Mouse (Mus musculus) brown adipose tissue, adult 24 weeks (tissue): Measurements from ENCODE around the gene 1810009A15Rik. TPM values are rescaled to one million over a fixed set of nuclear protein-coding genes. Genes with fewer than 3 reads are reported as not detected.

Experiments used
- H3K27ac ChIP-seq: fragments of 200-500 bp; replicated peaks from 2 replicates; pipeline ENCODE4 v1.5.1; 2012; ENCODE audit warnings: low read depth, mild to moderate bottlenecking, low read length
- H3K4me1 ChIP-seq: fragments of 200-500 bp; 2 replicates; pipeline ENCODE4 v1.6.1; 2012; ENCODE audit warnings: low read length, mixed read lengths; ENCODE audit not compliant: control insufficient read depth, insufficient read depth, insufficient read length
- H3K4me3 ChIP-seq: fragments of 200-500 bp; 2 replicates; pipeline ENCODE4 v1.5.1; 2012; ENCODE audit warnings: low read depth, mild to moderate bottlenecking, low read length, moderate library complexity; ENCODE audit not compliant: insufficient read depth
- polyA plus RNA-seq: library from polyadenylated mRNA; stranded (reverse); fragments of >200 nt; gene quantifications from 2 replicates; pipeline ENCODE4 v1.2.4, GENCODE M21; 2012; ENCODE audit not compliant: missing spikeins, insufficient read depth, insufficient read length

Gene 1810009A15Rik
- polyA plus RNA-seq, 1 experiment: 59.8 TPM

GRCm38 (mm10) chr19:8926766-8927165 is 38.1 kb downstream of the 1810009A15Rik start:
- Histone ChIP-seq H3K4me3 (no peak overlapping the region), H3K4me1 (peaks cover under 1% of the 10 kb centered on the region), H3K27ac (no peak overlapping the region)

- no peaks in the 10 kb centered on the region for H3K4me1 ChIP-seq
- H3K4me3 ChIP-seq: no peak overlapping the region
- no peak overlapping the region for H3K27ac ChIP-seq
Measured at GRCm38 (mm10) chr19:8927891-8928525, 39.4 kb downstream of the 1810009A15Rik start.

DNA sequence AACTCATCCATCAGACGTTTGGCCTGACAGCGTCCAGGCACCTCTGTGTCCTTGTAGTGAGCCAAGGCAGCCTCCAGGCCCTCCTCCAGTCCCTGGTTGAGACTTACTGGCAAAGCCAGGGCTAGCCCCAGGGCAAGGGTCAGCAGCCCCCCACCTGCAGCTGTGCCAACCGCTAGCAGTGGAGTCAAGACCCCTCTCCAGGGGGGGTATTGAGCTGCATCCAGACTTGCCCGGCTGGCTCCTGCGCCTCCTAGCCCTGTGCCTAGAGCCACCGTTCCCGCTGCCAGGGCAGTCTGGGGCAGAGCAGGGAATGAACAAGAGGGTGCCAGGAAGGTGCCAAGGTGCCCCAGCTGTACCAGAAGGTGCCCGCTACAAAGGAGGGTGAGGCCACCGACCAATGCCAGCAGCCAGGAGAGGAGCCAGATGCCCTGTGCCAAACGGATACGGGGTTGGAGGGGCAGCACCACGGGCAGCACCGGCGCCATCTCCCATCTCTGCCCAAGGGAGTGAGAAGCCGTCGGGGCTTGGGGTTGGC is 40.1 kb downstream of the 1810009A15Rik start:
- H3K4me3 ChIP-seq: peak overlapping the region; percentile 92
- H3K27ac ChIP-seq: peak overlapping the region; percentile 25; the same call in 1 of the 2 replicates
- no peaks in the 10 kb centered on the region for H3K4me1 ChIP-seq

DNA sequence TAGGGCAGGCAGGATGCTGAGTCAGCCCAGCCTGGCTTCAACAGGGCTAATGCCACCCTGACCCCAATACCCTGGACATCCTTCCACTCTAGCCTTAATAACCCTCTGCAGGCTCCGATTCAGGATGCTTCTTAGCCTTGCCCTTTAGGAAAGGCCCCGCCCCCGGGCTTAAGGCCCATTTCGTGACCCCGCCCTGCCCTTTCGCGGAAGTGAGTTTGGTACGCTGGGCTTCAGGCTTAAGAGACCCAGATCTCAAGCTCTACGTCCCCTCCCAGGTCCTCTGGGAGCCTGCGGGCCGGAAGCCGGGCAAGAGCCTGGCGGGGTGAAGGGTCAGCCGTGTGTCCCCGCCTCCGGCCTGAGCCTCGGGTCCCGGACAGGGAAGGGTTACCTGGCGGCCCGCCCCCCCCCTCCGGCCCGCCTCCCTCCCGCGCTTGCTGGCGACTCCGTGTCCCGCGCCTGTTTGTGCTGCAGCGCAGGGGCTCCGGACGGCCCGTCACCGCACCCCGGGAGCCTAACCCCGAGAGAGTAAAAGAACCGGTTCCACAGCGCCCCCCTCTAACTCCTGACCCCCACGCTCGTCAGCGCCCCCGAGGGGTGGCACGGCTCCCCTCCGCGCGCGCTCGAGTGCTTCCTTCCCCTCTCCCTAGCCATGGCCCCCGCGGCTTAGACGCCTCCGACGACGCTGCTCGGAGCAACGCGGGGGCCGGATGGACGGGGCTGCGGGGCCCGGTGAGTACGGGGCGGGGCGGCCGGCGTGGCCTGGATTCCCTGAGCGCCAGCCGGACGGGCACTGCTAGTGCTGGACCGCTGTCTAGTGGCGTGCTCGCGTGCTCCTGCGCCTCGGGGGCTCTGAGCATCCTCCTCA is 40.8 kb downstream of the 1810009A15Rik start, which contains the start of the genes Rom1 and Eml3:
Gene Rom1, minus strand, starts transcription at position 133 of the 865 bp plus-strand sequence.
Gene Eml3, plus strand, starts transcription at position 329 of the 865 bp plus-strand sequence.
- peak within 1 kb of the TSS; percentile 92 for H3K4me3 ChIP-seq
- peak within 1 kb of the TSS; percentile 70 for H3K27ac ChIP-seq
- H3K4me1 ChIP-seq: no peaks in the 10 kb centered on the region

DNA sequence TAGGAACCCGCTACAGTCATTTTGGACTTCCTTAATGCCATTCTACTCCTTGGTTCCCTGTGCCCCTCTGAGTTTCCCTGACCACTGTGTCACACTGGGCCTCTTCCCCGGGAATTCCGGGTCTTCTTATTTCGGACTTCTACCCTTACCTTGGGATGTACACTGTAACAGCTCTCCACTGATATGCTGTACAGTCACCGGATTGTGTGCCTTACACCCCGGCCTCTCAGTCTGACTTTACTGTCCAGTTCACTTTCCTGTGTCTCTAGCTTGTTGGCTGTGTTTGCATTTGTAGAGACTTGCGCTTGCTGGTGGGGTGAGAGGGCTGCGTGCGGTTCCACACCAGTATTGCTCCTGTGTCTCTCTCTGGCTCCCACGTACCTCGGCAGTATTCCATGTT is 41.5 kb downstream of the 1810009A15Rik start:
- peak overlapping the region; percentile 70 for H3K27ac ChIP-seq
- no peaks in the 10 kb centered on the region for H3K4me1 ChIP-seq
- peak overlapping the region; percentile 92 for H3K4me3 ChIP-seq

DNA sequence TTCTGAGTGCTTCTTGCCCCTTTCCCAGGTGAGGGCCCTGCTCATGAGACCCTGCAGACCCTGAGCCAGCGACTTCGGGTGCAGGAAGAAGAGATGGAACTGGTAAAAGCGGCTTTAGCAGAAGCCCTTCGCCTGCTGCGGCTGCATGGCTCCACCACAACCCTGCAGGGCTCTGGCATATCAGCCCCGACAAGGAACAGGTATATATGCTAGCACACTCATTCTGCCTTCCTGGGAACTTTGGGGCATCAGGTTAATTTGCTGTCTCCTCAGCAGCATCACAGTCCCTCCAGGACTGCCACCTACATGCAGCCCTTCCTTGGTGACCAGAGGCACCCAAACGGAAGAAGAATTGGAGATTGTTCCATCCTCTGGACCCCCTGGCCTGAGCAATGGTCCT is 42.1 kb downstream of the 1810009A15Rik start:
- Histone ChIP-seq H3K4me3 (0 out of 2 replicates have a peak overlapping the region, but pooled peaks have one; percentile 92), H3K4me1 (no peaks in the 10 kb centered on the region), H3K27ac (no peak overlapping the region)

DNA sequence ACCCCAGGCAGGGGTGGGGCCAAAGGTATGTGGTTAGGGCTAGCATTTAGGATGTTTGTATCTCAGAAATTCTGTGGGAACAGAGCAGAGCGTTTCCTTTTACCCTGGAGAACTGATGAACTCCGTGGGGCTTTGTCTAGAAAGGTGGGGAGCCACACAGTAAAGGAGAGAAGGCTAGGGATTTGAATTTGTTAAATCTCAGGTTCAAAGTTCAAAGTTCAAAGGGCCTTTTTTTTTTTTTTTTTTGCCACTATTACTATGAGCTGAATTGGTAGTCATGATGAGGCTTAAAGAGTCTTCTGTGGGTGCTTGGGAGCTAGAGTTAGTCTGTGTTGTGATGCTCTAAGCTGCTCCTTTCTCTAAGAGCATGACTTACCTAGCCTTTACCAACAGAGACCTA is 48.1 kb downstream of the 1810009A15Rik start:
- no peak overlapping the region for H3K27ac ChIP-seq
- H3K4me1 ChIP-seq: no peaks in the 10 kb centered on the region
- H3K4me3 ChIP-seq: no peak overlapping the region

Other genes with a start within 250 kb of the 1810009A15Rik start
- not detected in 2 replicates for gene Chrm1, start 225.1 kb upstream of the 1810009A15Rik start, polyA plus RNA-seq
- gene Slc3a2, start 165.5 kb upstream of the 1810009A15Rik start, polyA plus RNA-seq: 32.8 and 41.0 TPM in 2 replicates
- gene Wdr74, start 153.0 kb upstream of the 1810009A15Rik start, polyA plus RNA-seq: 28.2 and 31.8 TPM in 2 replicates
- not detected in 2 replicates for gene 1700092M07Rik, start 148.1 kb upstream of the 1810009A15Rik start, polyA plus RNA-seq
- 30.7 and 43.6 TPM in 2 replicates for gene Stx5a, start 147.4 kb upstream of the 1810009A15Rik start, polyA plus RNA-seq
- gene Nxf1, start 131.8 kb upstream of the 1810009A15Rik start, polyA plus RNA-seq: 51.6 and 58.1 TPM in 2 replicates
- gene Tmem223, start 117.9 kb upstream of the 1810009A15Rik start, polyA plus RNA-seq: 140 and 154 TPM in 2 replicates
- gene Tmem179b, start 114.4 kb upstream of the 1810009A15Rik start, polyA plus RNA-seq: 34.0 and 34.8 TPM in 2 replicates
- 4.2 and 8.6 TPM in 2 replicates for gene Taf6l, start 102.4 kb upstream of the 1810009A15Rik start, polyA plus RNA-seq
- gene Polr2g, start 90.3 kb upstream of the 1810009A15Rik start, polyA plus RNA-seq: 68.9 and 71.7 TPM in 2 replicates
- gene Zbtb3, start 86.3 kb upstream of the 1810009A15Rik start, polyA plus RNA-seq: 1.2 and 2.8 TPM in 2 replicates
- gene Ttc9c, start 69.5 kb upstream of the 1810009A15Rik start, polyA plus RNA-seq: 27.1 and 28.9 TPM in 2 replicates
- gene Hnrnpul2, start 68.8 kb upstream of the 1810009A15Rik start, polyA plus RNA-seq: 31.0 and 31.1 TPM in 2 replicates
- 17.2 and 39.8 TPM in 2 replicates for gene AC129217.1, start 59.1 kb upstream of the 1810009A15Rik start, polyA plus RNA-seq
- gene Bscl2, start 51.4 kb upstream of the 1810009A15Rik start, polyA plus RNA-seq: 212 and 233 TPM in 2 replicates
- not detected in 2 replicates for gene Gng3, start 49.7 kb upstream of the 1810009A15Rik start, polyA plus RNA-seq
- gene Lrrn4cl, start 38.1 kb upstream of the 1810009A15Rik start, polyA plus RNA-seq: 3.3 and 10.5 TPM in 2 replicates
- 188 and 228 TPM in 2 replicates for gene Ubxn1, start 17.4 kb upstream of the 1810009A15Rik start, polyA plus RNA-seq
- gene Uqcc3, start 7.9 kb upstream of the 1810009A15Rik start, polyA plus RNA-seq: 88.3 and 93.3 TPM in 2 replicates
- gene Lbhd1, start 5.1 kb upstream of the 1810009A15Rik start, polyA plus RNA-seq: 11.9 and 20.2 TPM in 2 replicates
- not detected in 2 replicates for gene Gm49403, start 4.9 kb upstream of the 1810009A15Rik start, polyA plus RNA-seq
- gene Gm49416, start 73 bp downstream of the 1810009A15Rik start, polyA plus RNA-seq: 6.2 TPM in 1 of 2 replicates, not detected in the other
- gene Ints5, start 4.2 kb downstream of the 1810009A15Rik start, polyA plus RNA-seq: 4.8 and 5.9 TPM in 2 replicates
- 49.7 and 56.8 TPM in 2 replicates for gene Ganab, start 9.2 kb downstream of the 1810009A15Rik start, polyA plus RNA-seq
- gene B3gat3, start 31.5 kb downstream of the 1810009A15Rik start, polyA plus RNA-seq: 30.2 and 30.8 TPM in 2 replicates
- 4.5 and 11.4 TPM in 2 replicates for gene Rom1, start 40.5 kb downstream of the 1810009A15Rik start, polyA plus RNA-seq
- 11.6 and 12.9 TPM in 2 replicates for gene Eml3, start 40.7 kb downstream of the 1810009A15Rik start, polyA plus RNA-seq
- gene Mta2, start 53.0 kb downstream of the 1810009A15Rik start, polyA plus RNA-seq: 28.2 and 30.6 TPM in 2 replicates
- gene Tut1, start 65.0 kb downstream of the 1810009A15Rik start, polyA plus RNA-seq: 6.9 and 7.5 TPM in 2 replicates
- 134 and 135 TPM in 2 replicates for gene Eef1g, start 78.2 kb downstream of the 1810009A15Rik start, polyA plus RNA-seq
- 133 and 177 TPM in 2 replicates for gene Ahnak, start 100.4 kb downstream of the 1810009A15Rik start, polyA plus RNA-seq
- gene Scgb1a1, start 199.1 kb downstream of the 1810009A15Rik start, polyA plus RNA-seq: not detected in 2 replicates
- 9.2 and 10.1 TPM in 2 replicates for gene Asrgl1, start 246.8 kb downstream of the 1810009A15Rik start, polyA plus RNA-seq